Mouse (Mus musculus) heart, embryonic 15.5 days (tissue): ENCODE measurements around the gene Nlrx1. TPM values are rescaled to one million over a fixed set of nuclear protein-coding genes. Genes with fewer than 3 reads are reported as not detected.
"Not testable (repeated sequence)": the region's sequence is repeated elsewhere in the genome, so short reads cannot be mapped to it uniquely, and the experiment has no call there.

Experiments
- ATAC-seq: fragments of 200-750 bp; cut with Nextera tagmentation; replicated peaks from 2 replicates; pipeline ENCODE4 v1.8.0; 2017; ENCODE audit warnings: low read depth, moderate TSS enrichment; ENCODE audit not compliant: insufficient number of reproducible peaks, insufficient read depth, low FRiP score
- H3K27ac ChIP-seq: fragments of 300-500 bp; sonication (generic); 2 replicates; pipeline ENCODE4 v1.5.1; 2015; ENCODE audit warnings: mild to moderate bottlenecking, inconsistent platforms
- H3K27me3 ChIP-seq: fragments of 300-500 bp; sonication (generic); 2 replicates; pipeline ENCODE4 v1.6.1; 2015; ENCODE audit warnings: inconsistent platforms
- H3K36me3 ChIP-seq: fragments of 300-500 bp; sonication (generic); 2 replicates; pipeline ENCODE4 v1.6.1; 2015; ENCODE audit warnings: mild to moderate bottlenecking, inconsistent platforms
- H3K4me1 ChIP-seq: fragments of 300-500 bp; sonication (generic); replicated peaks from 2 replicates; pipeline ENCODE4 v1.6.1; 2015; ENCODE audit warnings: inconsistent platforms
- H3K4me2 ChIP-seq: fragments of 300-500 bp; sonication (generic); 2 replicates; pipeline ENCODE4 v1.6.1; 2015; ENCODE audit warnings: inconsistent platforms, mild to moderate bottlenecking, moderate library complexity
- H3K4me3 ChIP-seq: fragments of 300-500 bp; sonication (generic); 2 replicates; pipeline ENCODE4 v1.5.1; 2015; ENCODE audit warnings: mild to moderate bottlenecking, inconsistent platforms
- H3K9ac ChIP-seq: fragments of 300-500 bp; sonication (generic); 2 replicates; pipeline ENCODE4 v1.6.1; 2015; ENCODE audit warnings: mild to moderate bottlenecking, inconsistent platforms
- H3K9me3 ChIP-seq: fragments of 300-500 bp; sonication (generic); replicated peaks from 2 replicates; pipeline ENCODE4 v1.6.1; 2016; ENCODE audit warnings: inconsistent platforms
- WGBS: fragments of 180-500 bp; shearing (Covaris S2); methylation state at CpG from one replicate; pipeline ENCODE4 v1.1.7; 2015; ENCODE audit warnings: mixed read lengths; 5-methylcytosine and 5-hydroxymethylcytosine counted together
- polyA plus RNA-seq: library from polyadenylated mRNA; unstranded; fragments of >200 nt; fragmentation: Nextera tagmentation; extraction: Ambion mirVana; gene quantifications from 2 replicates; pipeline ENCODE4 v1.2.1, GENCODE M21; 2015

Nlrx1 gene
- polyA plus RNA-seq, 1 experiment from 2014 or later, result 7.3 TPM

DNA sequence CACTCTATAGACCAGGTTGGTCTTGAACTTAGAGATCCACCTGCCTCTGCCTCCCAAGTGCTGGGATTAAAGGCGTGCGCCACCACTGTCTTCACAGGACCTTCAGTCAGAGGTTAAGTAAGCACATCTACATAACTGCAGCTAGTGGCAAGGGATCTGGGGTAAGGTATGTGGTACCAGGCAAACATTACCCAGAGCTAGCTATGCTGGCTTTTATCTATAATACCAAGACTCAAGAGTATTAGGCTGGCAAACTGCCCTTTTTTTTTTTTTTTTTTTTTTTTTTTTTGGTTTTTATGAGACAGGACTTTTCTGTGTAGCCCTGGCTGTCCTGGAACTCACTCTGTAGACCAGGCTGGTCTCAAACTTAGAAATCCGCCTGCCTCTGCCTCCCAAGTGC lies 31.6 kb upstream of the Nlrx1 start:
- not testable (repeated sequence) for H3K27ac ChIP-seq, H3K9me3 ChIP-seq, H3K9ac ChIP-seq, H3K4me2 ChIP-seq, ATAC-seq, H3K27me3 ChIP-seq, H3K4me3 ChIP-seq
- 90% methylated on average over 3 of the region's 3 CpGs for WGBS
- Histone ChIP-seq H3K36me3 (peaks cover 69% of the 10 kb centered on the region), H3K4me1 (peaks cover 11% of the 10 kb centered on the region)

GRCm38 (mm10) chr9:44292490-44292889 lies 24.1 kb upstream of the Nlrx1 start:
- H3K36me3 ChIP-seq, result peaks cover 56% of the 10 kb centered on the region
- no peak for ATAC-seq

GRCm38 (mm10) chr9:44288959-44289291 lies 20.5 kb upstream of the Nlrx1 start:
- 0 out of 2 replicates have a peak, but pooled peaks have one; percentile 16 for ATAC-seq
- H3K9me3 ChIP-seq, result no peaks in the 10 kb centered on the region
- H3K9ac ChIP-seq, result no peak overlapping the region
- H3K4me3 ChIP-seq, result peak overlapping the region; percentile 68; the same call in 1 of the 2 replicates
- H3K36me3 ChIP-seq, result peaks cover 24% of the 10 kb centered on the region
- H3K27ac ChIP-seq, result no peak overlapping the region
- H3K4me2 ChIP-seq, result peak overlapping the region; percentile 96
- H3K27me3 ChIP-seq, result peaks cover 24% of the 10 kb centered on the region
- H3K4me1 ChIP-seq, result peaks cover 24% of the 10 kb centered on the region
- 11% methylated on average over 11 of the region's 11 CpGs for WGBS

More at GRCm38 (mm10) chr9:44292490-44292889, 24.1 kb upstream of the Nlrx1 start:
- no peaks in the 10 kb centered on the region for H3K9me3 ChIP-seq
- no peak overlapping the region for H3K4me2 ChIP-seq
- 72% methylated on average over 3 of the region's 3 CpGs for WGBS
- H3K9ac ChIP-seq, result no peak overlapping the region
- H3K4me3 ChIP-seq, result no peak overlapping the region
- peaks cover 17% of the 10 kb centered on the region for H3K4me1 ChIP-seq
- H3K27me3 ChIP-seq, result peaks cover 17% of the 10 kb centered on the region; the same call in 1 of the 2 replicates
- no peak overlapping the region for H3K27ac ChIP-seq

DNA sequence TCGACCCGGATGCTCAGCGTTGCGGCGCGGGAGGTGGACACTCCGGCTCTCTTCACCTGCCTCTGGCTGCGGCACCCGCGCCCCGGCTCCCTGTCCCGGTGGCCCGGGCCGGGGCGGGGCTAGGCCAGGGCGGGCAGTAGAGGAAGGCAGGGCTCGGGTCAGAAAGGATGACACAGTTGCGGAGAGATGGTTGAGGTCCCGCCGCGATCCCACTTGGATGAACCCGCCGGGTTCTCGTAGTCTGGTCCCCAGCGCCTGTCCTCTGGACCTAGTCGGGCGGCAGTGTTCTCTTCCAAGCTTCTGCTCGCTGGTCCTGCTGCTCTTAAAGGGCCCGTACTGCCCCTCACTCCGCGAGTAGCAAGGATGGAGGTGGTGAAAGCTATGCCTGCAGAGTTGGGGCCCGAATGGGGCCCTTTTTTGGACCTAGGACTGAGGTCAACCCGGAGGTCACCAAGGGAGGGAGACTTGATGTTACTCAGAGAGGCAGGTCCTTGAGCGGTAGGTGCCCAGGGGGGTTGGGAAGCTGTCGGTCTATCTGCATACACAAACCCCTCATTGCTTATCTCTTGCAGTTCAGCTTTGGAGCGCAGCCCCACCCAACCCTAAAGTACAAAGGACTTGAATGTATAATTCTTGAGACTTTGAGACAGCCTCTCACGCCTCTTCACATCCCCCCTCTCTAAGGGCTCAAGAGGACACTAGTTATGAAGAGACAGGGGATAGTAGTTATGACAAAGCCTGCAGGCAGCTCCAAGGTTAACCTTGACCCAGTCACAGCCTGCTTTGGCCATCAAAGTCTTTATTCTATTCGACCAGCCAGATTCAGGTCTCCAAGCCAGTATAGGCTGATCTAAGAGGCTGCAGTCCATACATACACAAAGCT lies 19.9 kb upstream of the Nlrx1 start, which contains the start of gene Abcg4:
Gene Abcg4, minus strand, starts transcription at position 540 of the 883 bp plus-strand sequence.
- Histone ChIP-seq H3K4me2 (peak within 1 kb of the TSS; percentile 96), H3K27ac (no peak within 1 kb of the TSS), H3K27me3 (peaks cover 24% of the 10 kb centered on the region), H3K9me3 (no peaks in the 10 kb centered on the region), H3K4me3 (peak within 1 kb of the TSS; percentile 68), H3K9ac (peak within 1 kb of the TSS; percentile 68), H3K4me1 (peaks cover 24% of the 10 kb centered on the region), H3K36me3 (peaks cover 18% of the 10 kb centered on the region)
- peak; percentile 32 for ATAC-seq
- under 1% methylated on average over 38 of the region's 38 CpGs for WGBS

- H3K9me3 ChIP-seq, result no peaks in the 10 kb centered on the region
- peak overlapping the region; percentile 96 for H3K4me2 ChIP-seq
- H3K27me3 ChIP-seq, result peaks cover 24% of the 10 kb centered on the region
- ATAC-seq, result peak; percentile 36
- no peak overlapping the region for H3K27ac ChIP-seq
- WGBS, result under 1% methylated on average over 47 of the region's 47 CpGs
- peak overlapping the region; percentile 68 for H3K4me3 ChIP-seq
- H3K36me3 ChIP-seq, result peaks cover 12% of the 10 kb centered on the region; the same call in 1 of the 2 replicates
- peak overlapping the region; percentile 68 for H3K9ac ChIP-seq
- peaks cover 26% of the 10 kb centered on the region for H3K4me1 ChIP-seq
Measured at GRCm38 (mm10) chr9:44287401-44288075, 19.1 kb upstream of the Nlrx1 start.

- H3K9ac ChIP-seq, result peak overlapping the region; percentile 68
- peaks cover 24% of the 10 kb centered on the region for H3K27me3 ChIP-seq
- H3K4me3 ChIP-seq, result peak overlapping the region; percentile 68
- peak overlapping the region; percentile 96 for H3K4me2 ChIP-seq
- peaks cover 11% of the 10 kb centered on the region; the same call in 1 of the 2 replicates for H3K36me3 ChIP-seq
- WGBS, result 11% methylated on average over 10 of the region's 11 CpGs
- no peak overlapping the region for H3K27ac ChIP-seq
- no peaks in the 10 kb centered on the region for H3K9me3 ChIP-seq
- H3K4me1 ChIP-seq, result peaks cover 26% of the 10 kb centered on the region
- ATAC-seq, result no peak
Measured at GRCm38 (mm10) chr9:44287003-44287400, 18.6 kb upstream of the Nlrx1 start.

DNA sequence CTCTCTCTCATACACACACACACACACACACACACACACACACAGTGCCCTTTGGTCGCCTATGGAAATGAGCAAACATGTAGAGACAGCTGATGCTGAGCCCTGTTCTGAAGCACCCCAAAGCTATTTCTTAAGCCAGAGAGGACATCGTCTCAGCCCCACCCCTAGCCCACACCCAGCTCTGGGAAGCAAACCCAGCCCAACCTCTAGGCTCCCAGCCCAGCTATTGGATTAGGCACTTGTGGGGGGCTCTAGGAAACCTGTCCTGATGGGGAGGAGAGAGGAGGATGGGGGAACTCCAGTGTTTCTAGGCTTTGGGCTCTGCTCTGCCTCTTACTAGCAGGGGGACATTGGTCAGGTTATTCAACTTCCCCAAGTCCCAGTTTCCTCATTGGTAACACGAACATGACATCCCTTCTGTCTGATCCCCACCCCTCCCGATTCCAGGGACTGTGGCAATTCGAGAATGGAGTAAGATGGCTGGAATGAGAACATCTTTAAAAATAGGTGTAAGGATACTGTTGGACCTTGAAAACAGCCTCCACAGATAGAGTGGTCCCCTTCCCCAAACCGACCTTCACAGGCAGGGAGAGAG lies 18.0 kb upstream of the Nlrx1 start:
- Histone ChIP-seq H3K36me3 (0 out of 2 replicates have a peak, but pooled peaks cover 6% of the 10 kb centered on the region), H3K4me1 (peaks cover 26% of the 10 kb centered on the region), H3K4me2 (no peak overlapping the region), H3K27ac (no peak overlapping the region), H3K27me3 (peaks cover 24% of the 10 kb centered on the region), H3K9ac (no peak overlapping the region), H3K9me3 (no peaks in the 10 kb centered on the region), H3K4me3 (peak overlapping the region; percentile 2; the same call in 1 of the 2 replicates)
- 22% methylated on average over 6 of the region's 6 CpGs for WGBS
- ATAC-seq, result no peak

DNA sequence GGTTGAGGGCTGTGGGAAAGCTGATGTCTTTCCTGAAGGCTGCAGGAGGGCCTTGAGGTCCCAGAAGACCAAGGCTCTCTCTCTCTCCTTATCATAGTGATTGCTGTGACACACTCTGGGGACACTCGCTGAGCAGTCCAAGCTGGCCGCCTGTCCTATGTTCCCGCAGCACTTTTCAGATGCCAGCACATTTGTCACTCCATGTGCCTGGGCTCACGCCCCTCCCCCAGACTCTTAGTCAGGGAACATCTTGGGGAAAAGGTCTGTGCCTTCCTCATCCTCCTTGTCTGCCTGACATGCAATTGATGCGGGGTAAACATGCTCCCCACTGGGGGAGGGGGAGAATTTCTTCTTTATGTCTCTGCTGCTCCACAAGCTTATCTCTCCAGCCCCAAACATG lies 14.8 kb upstream of the Nlrx1 start:
- Histone ChIP-seq H3K27me3 (peaks cover 12% of the 10 kb centered on the region), H3K9me3 (no peaks in the 10 kb centered on the region), H3K4me1 (peaks cover 16% of the 10 kb centered on the region), H3K36me3 (no peaks in the 10 kb centered on the region), H3K4me2 (no peak overlapping the region), H3K9ac (no peak overlapping the region), H3K27ac (no peak overlapping the region), H3K4me3 (no peak overlapping the region)
- 49% methylated on average over 5 of the region's 5 CpGs for WGBS
- ATAC-seq, result no peak

DNA sequence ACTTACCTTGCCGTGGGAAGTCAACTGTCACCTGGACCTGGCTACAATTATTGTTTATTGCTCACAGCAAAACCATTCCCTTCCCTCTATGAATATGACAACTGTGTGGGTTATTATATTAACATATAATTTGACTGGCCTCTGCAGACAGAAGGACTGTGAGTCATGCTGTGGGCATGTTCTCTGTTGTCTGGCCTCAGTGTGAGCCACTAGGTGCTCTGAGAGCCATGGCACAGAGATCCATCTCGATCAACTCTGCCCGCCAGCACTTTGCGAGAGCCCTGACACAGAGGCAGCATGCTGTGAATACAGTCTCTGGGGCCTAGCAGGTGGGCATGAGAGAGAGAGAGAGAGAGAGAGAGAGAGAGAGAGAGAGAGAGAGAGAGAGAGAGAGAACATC lies 1.6 kb upstream of the Nlrx1 start:
- Histone ChIP-seq H3K27me3 (no peaks in the 10 kb centered on the region), H3K4me2 (no peak overlapping the region), H3K4me1 (peaks cover 14% of the 10 kb centered on the region), H3K27ac (no peak overlapping the region), H3K9ac (no peak overlapping the region), H3K9me3 (no peaks in the 10 kb centered on the region), H3K4me3 (no peak overlapping the region), H3K36me3 (no peaks in the 10 kb centered on the region)
- ATAC-seq, result no peak
- WGBS, result 87% methylated on average over 4 of the region's 4 CpGs

GRCm38 (mm10) chr9:44269077-44269476 lies 678 bp upstream of the Nlrx1 start:
- 75% methylated on average over 3 of the region's 3 CpGs for WGBS
- Histone ChIP-seq H3K9ac (no peak overlapping the region), H3K4me2 (no peak overlapping the region), H3K27ac (no peak overlapping the region), H3K9me3 (no peaks in the 10 kb centered on the region), H3K4me3 (no peak overlapping the region), H3K4me1 (peaks cover 14% of the 10 kb centered on the region), H3K27me3 (no peaks in the 10 kb centered on the region), H3K36me3 (no peaks in the 10 kb centered on the region)
- ATAC-seq, result no peak

DNA sequence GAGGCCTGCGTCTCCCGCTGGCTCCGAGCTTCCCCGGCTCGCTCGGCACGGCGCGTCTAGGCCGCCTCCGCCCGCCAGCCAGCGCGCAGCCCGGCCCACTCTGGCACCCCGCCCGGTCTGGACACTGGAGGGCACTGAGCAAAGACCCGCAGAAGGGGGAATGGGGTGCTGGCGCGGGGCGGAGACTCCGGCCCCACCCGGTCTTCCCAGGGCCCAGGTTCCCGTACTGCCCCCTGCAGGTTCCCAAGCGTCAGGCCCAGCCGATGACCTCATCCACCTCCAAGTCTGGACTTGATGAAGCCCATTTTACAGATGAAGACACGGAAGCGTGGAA lies 405 bp downstream of the Nlrx1 start:
- Histone ChIP-seq H3K4me2 (peak overlapping the region; percentile 92), H3K27me3 (no peaks in the 10 kb centered on the region), H3K4me1 (peaks cover 14% of the 10 kb centered on the region), H3K4me3 (peak overlapping the region; percentile 60), H3K27ac (peak overlapping the region; percentile 84), H3K9ac (peak overlapping the region; percentile 90), H3K36me3 (0 out of 2 replicates have a peak, but pooled peaks cover 6% of the 10 kb centered on the region), H3K9me3 (no peaks in the 10 kb centered on the region)
- peak; percentile 89 for ATAC-seq
- 4% methylated on average over 28 of the region's 28 CpGs for WGBS
